Mouse (Mus musculus) cortical plate, adult 2 months (tissue): ENCODE results near the gene Cyp2d40.

ENCODE experiments used
- CTCF ChIP-seq: fragments of 200-500 bp; IDR thresholded peaks from 2 replicates; pipeline ENCODE4 v1.5.1; 2011; ENCODE audit warnings: mild to moderate bottlenecking, control low read depth, low read length; ENCODE audit not compliant: insufficient read depth; ENCODE audit errors: extremely low read depth
- POLR2A ChIP-seq: fragments of 200-500 bp; IDR thresholded peaks from 2 replicates; pipeline ENCODE4 v1.6.1; 2011; ENCODE audit warnings: mild to moderate bottlenecking, low read length, control low read depth; ENCODE audit not compliant: insufficient read depth; ENCODE audit errors: extremely low read depth

GRCm38 (mm10) chr15:82793868-82794267, 29.9 kb upstream of the Cyp2d40 start:
- TF ChIP-seq CTCF (no peak), POLR2A (no peak)
